Mouse (Mus musculus) stomach, embryonic 14.5 days (tissue): ENCODE data around the gene Cbfb. TPM values are rescaled to one million over a fixed set of nuclear protein-coding genes. Genes with fewer than 3 reads are reported as not detected.

Experiments used
- ATAC-seq: fragments of 200-750 bp; cut with Nextera tagmentation; 2 replicates; pipeline ENCODE4 v1.8.0; 2017; ENCODE audit warnings: low read depth, moderate TSS enrichment; ENCODE audit not compliant: insufficient number of reproducible peaks, insufficient read depth, low FRiP score
- H3K27ac ChIP-seq: fragments of 300-500 bp; sonication (generic); 2 replicates; pipeline ENCODE4 v1.5.1; 2014; ENCODE audit warnings: mild to moderate bottlenecking, low read length, moderate library complexity, mixed read lengths
- H3K27me3 ChIP-seq: fragments of 300-500 bp; sonication (generic); 2 replicates; pipeline ENCODE4 v1.6.1; 2014; ENCODE audit warnings: low read length, control low read depth, mixed read lengths; ENCODE audit not compliant: control insufficient read depth, insufficient read depth
- H3K36me3 ChIP-seq: fragments of 300-500 bp; sonication (generic); 2 replicates; pipeline ENCODE4 v1.6.1; 2014; ENCODE audit warnings: mild to moderate bottlenecking, control low read depth, low read length, moderate library complexity, mixed read lengths; ENCODE audit not compliant: control insufficient read depth, insufficient read depth
- H3K4me1 ChIP-seq: fragments of 300-500 bp; sonication (generic); 2 replicates; pipeline ENCODE4 v1.6.1; 2014; ENCODE audit warnings: low read length, control low read depth, mixed read lengths; ENCODE audit not compliant: control insufficient read depth, insufficient read depth
- H3K4me2 ChIP-seq: fragments of 300-500 bp; sonication (generic); replicated peaks from 2 replicates; pipeline ENCODE4 v1.6.1; 2014; ENCODE audit warnings: low read depth, low read length, control low read depth
- H3K4me3 ChIP-seq: fragments of 300-500 bp; sonication (generic); 2 replicates; pipeline ENCODE4 v1.5.1; 2014; ENCODE audit warnings: low read depth, low read length, control low read depth
- H3K9ac ChIP-seq: fragments of 300-500 bp; sonication (generic); replicated peaks from 2 replicates; pipeline ENCODE4 v1.6.1; 2014; ENCODE audit warnings: low read depth, mild to moderate bottlenecking, control low read depth, low read length, moderate library complexity, mixed read lengths
- H3K9me3 ChIP-seq: fragments of 300-500 bp; sonication (generic); 2 replicates; pipeline ENCODE4 v1.6.1; 2016; ENCODE audit warnings: low read depth, low read length, control low read depth; ENCODE audit not compliant: control insufficient read depth
- WGBS: fragments of 180-500 bp; shearing (Covaris S2); extraction: QIAGEN DNeasy Blood & Tissue Kit; methylation state at CpG from one replicate; pipeline ENCODE4 v1.1.7; 2014; 5-methylcytosine and 5-hydroxymethylcytosine counted together
- polyA plus RNA-seq: library from polyadenylated mRNA; unstranded; fragments of >200 nt; fragmentation: Nextera tagmentation; extraction: Ambion mirVana; gene quantifications from 2 replicates; pipeline ENCODE4 v1.2.1, GENCODE M21; 2014

Cbfb gene
- polyA plus RNA-seq, 1 experiment from 2014 or later = 73.7 TPM

- H3K4me3 ChIP-seq = no peak overlapping the region
- H3K27ac ChIP-seq = no peak overlapping the region
- no peak for ATAC-seq
- no peaks in the 10 kb centered on the region for H3K9me3 ChIP-seq
- H3K4me2 ChIP-seq = no peak overlapping the region
- WGBS = 87% methylated on average over 6 of the region's 6 CpGs
- H3K27me3 ChIP-seq = no peaks in the 10 kb centered on the region
- H3K9ac ChIP-seq = no peak overlapping the region
- no peaks in the 10 kb centered on the region for H3K36me3 ChIP-seq
- peaks cover 5% of the 10 kb centered on the region for H3K4me1 ChIP-seq
Measured at GRCm38 (mm10) chr8:105155091-105155745, 15.3 kb upstream of the Cbfb start.

DNA sequence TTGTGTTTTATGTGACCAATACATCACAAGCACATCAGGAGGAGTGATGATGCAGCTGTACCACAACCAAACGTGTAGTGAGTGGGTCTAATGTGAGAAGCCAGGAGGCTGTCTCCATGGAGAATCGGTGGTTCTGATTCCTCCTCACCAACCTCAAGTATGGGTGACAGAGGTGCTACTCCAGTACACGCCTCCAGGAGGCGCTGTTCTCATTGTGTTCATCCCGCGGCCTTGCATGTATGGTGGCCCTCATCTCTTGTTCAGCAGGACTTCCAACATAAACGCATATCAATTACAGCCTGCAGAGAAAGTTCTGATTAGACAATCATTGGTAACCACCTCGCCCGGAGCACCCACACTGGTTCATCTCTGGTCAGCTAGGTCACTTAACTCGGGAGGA, 12.9 kb upstream of the Cbfb start:
- no peak overlapping the region for H3K4me3 ChIP-seq
- no peak overlapping the region for H3K4me2 ChIP-seq
- H3K27me3 ChIP-seq = no peaks in the 10 kb centered on the region
- no peak overlapping the region for H3K9ac ChIP-seq
- no peaks in the 10 kb centered on the region for H3K36me3 ChIP-seq
- peaks cover 5% of the 10 kb centered on the region for H3K4me1 ChIP-seq
- WGBS = 54% methylated on average over 10 of the region's 10 CpGs
- no peak overlapping the region for H3K27ac ChIP-seq
- H3K9me3 ChIP-seq = no peaks in the 10 kb centered on the region
- ATAC-seq = no peak

- Histone ChIP-seq H3K4me1 (peaks cover 2% of the 10 kb centered on the region), H3K27ac (no peak overlapping the region), H3K36me3 (no peaks in the 10 kb centered on the region), H3K27me3 (no peaks in the 10 kb centered on the region), H3K4me2 (no peak overlapping the region), H3K9ac (no peak overlapping the region), H3K9me3 (no peaks in the 10 kb centered on the region), H3K4me3 (no peak overlapping the region)
- 73% methylated on average over 3 of the region's 3 CpGs for WGBS
- ATAC-seq = no peak
Measured at GRCm38 (mm10) chr8:105158084-105158483, 12.4 kb upstream of the Cbfb start.

DNA sequence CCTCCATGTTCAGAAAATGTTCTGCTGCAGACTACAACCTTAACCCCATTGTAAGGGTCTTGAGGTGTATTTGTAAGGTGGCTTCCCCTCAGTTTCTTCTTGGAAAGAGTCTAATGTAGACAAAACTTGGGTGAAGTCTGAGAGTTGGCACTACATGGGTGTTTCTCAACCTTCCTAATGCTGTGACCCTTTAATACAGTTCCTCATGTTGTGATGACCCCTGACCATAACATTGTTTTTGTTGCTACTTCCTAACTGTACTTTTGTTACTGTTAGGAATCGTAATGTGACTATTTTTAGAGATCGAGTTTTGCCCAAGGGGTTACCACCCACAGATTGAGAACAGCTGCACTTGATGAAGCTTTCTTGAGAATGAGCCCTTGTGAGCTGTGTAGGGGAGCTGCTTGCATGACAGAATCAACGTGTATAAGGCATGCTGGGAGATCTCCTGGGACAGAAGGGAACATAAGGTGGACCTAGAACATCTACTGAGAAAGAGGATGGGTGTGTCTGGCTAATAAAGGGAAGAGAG, 9.3 kb upstream of the Cbfb start:
- no peak overlapping the region for H3K9ac ChIP-seq
- no peak overlapping the region for H3K27ac ChIP-seq
- peaks cover 7% of the 10 kb centered on the region; the same call in 1 of the 2 replicates for H3K4me1 ChIP-seq
- no peak overlapping the region for H3K4me2 ChIP-seq
- H3K27me3 ChIP-seq = no peaks in the 10 kb centered on the region
- no peaks in the 10 kb centered on the region for H3K9me3 ChIP-seq
- no peak for ATAC-seq
- 48% methylated on average over 3 of the region's 3 CpGs for WGBS
- no peaks in the 10 kb centered on the region for H3K36me3 ChIP-seq
- H3K4me3 ChIP-seq = no peak overlapping the region

- ATAC-seq = peak; percentile 43; the same call in 1 of the 2 replicates
- Histone ChIP-seq H3K4me2 (no peak overlapping the region), H3K36me3 (no peaks in the 10 kb centered on the region), H3K27me3 (no peaks in the 10 kb centered on the region), H3K9me3 (no peaks in the 10 kb centered on the region), H3K4me1 (peaks cover 7% of the 10 kb centered on the region; the same call in 1 of the 2 replicates), H3K4me3 (no peak overlapping the region), H3K9ac (no peak overlapping the region), H3K27ac (peak overlapping the region; percentile 55; the same call in 1 of the 2 replicates)
- WGBS = 24% methylated on average over 6 of the region's 6 CpGs
Measured at GRCm38 (mm10) chr8:105164272-105164902, 6.1 kb upstream of the Cbfb start.

- Histone ChIP-seq H3K36me3 (no peaks in the 10 kb centered on the region), H3K27me3 (no peaks in the 10 kb centered on the region), H3K4me1 (peaks cover 7% of the 10 kb centered on the region; the same call in 1 of the 2 replicates), H3K9me3 (no peaks in the 10 kb centered on the region), H3K4me2 (no peak overlapping the region), H3K4me3 (no peak overlapping the region), H3K9ac (no peak overlapping the region), H3K27ac (peak overlapping the region; percentile 55; the same call in 1 of the 2 replicates)
- no peak for ATAC-seq
- WGBS = 89% methylated on average over 2 of the region's 2 CpGs
Measured at GRCm38 (mm10) chr8:105165191-105165590, 5.3 kb upstream of the Cbfb start.

DNA sequence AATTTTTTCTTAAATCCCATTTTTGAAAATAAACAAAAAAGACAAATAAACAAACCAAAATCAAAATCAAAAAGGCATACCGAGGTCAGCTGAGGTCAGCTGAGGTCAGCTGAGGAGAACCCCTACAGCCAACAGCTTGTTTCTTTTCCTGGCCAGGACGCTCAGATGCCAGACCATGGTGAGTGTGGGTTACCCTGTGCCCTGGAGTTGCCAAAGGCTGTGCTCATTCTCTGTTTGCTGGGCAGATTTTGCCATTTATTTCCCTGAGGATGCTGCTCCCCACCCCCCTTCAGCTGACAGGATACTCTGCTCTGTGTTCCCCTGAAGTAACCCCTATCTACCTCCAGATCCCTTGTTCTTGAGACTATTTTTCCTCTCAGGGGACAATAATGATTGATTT, 3.4 kb upstream of the Cbfb start:
- Histone ChIP-seq H3K9me3 (no peaks in the 10 kb centered on the region), H3K36me3 (no peaks in the 10 kb centered on the region), H3K9ac (no peak overlapping the region), H3K4me3 (no peak overlapping the region), H3K4me1 (peaks cover 7% of the 10 kb centered on the region; the same call in 1 of the 2 replicates), H3K27ac (no peak overlapping the region), H3K27me3 (no peaks in the 10 kb centered on the region), H3K4me2 (no peak overlapping the region)
- WGBS = 81% methylated on average over 2 of the region's 2 CpGs
- no peak for ATAC-seq

- no peak overlapping the region; the same call in 1 of the 2 replicates for H3K27ac ChIP-seq
- no peak overlapping the region for H3K9ac ChIP-seq
- H3K36me3 ChIP-seq = no peaks in the 10 kb centered on the region
- 39% methylated on average over 3 of the region's 3 CpGs for WGBS
- H3K4me1 ChIP-seq = peaks cover 6% of the 10 kb centered on the region
- H3K4me2 ChIP-seq = peak overlapping the region; percentile 43
- ATAC-seq = no peak
- no peaks in the 10 kb centered on the region for H3K27me3 ChIP-seq
- no peaks in the 10 kb centered on the region for H3K9me3 ChIP-seq
- H3K4me3 ChIP-seq = peak overlapping the region; percentile 95; the same call in 1 of the 2 replicates
Measured at GRCm38 (mm10) chr8:105169582-105169981, 892 bp upstream of the Cbfb start.
